Mouse (Mus musculus): Measurements from ENCODE around the gene Mfsd4b5.
"Not testable (repeated sequence)": the region's sequence is repeated elsewhere in the genome, so short reads cannot be mapped to it uniquely, and the experiment has no call there.

Mfsd4b5 gene

GRCm38 (mm10) chr10:39986466-39986865 is at the start of gene Mfsd4b5:
TSS of gene Mfsd4b5 (minus strand) at chr10:39986646.
- DNase-seq, result no peak

- DNase-seq, result no peak
Measured at GRCm38 (mm10) chr10:40034956-40035355, 48.5 kb upstream of the Mfsd4b5 start.

- DNase-seq, result no peak
Measured at GRCm38 (mm10) chr10:40032897-40033296, 46.5 kb upstream of the Mfsd4b5 start.

DNA sequence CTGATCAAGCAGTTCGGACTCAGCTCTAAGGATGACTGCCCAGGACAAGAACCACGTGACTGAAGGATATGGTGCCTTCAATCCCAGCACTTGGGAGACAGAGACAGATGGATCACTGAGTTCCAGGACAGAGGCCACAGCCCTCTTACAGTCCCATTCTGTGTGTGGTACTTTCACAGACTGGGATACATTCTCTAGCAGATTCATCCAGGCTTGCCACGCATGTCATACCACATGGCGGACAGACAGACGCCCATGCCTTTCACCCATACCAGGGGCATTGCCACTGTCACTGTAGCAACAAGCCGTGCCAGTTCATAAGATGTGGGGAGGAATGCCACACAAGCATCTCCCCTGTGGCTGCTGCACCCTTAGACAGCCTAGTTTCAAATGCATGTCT is 44.3 kb upstream of the Mfsd4b5 start:
- no peak for DNase-seq

- DNase-seq, result no peak
Measured at GRCm38 (mm10) chr10:40029610-40030009, 43.2 kb upstream of the Mfsd4b5 start.

DNA sequence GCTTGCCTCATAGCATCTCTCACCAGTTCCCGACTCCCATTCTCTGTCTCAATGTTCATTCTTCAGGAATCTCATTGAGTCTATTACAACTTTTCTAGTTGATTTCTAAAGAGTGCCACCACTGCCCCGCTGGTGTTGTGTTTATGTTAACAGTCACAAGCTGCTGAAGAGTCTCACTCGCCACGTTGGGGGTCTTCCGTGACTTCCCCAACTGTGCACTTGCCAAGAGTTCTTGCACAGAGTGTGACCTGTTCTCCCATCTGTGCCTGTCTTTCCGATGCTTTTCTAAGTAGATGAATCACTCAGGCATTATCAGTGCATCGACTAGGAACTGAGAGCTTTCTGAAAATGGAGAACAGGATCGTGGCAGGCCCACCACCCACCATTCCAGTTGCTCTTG is 41.6 kb upstream of the Mfsd4b5 start:
- DNase-seq, result no peak

DNA sequence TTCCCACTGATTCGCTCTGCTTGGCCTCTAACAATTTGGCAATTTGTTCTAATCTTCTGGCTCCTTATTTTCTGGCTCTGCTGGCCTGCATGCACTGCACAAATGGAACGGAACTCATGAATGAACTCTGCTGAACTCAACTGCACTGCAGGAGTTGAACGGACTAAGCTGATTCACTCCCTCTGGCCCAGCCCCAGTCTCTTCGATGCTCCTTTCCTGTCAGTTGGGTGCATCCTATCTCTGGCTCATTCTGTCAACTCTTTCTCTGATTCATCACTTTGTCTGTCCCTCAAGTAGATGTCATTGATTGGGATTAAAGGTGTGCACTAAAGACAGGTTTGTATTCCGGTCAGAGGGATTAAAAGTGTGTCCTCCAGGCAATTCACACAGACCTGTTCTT is 40.1 kb upstream of the Mfsd4b5 start:
- no peak for DNase-seq

GRCm38 (mm10) chr10:40025560-40025959 is 39.1 kb upstream of the Mfsd4b5 start:
- DNase-seq, result no peak

GRCm38 (mm10) chr10:40024554-40025428 is 38.3 kb upstream of the Mfsd4b5 start, which contains the start of gene Mfsd4b1:
TSS of gene Mfsd4b1 (minus strand) at chr10:40025268.
- DNase-seq, result peak; percentile 83

DNA sequence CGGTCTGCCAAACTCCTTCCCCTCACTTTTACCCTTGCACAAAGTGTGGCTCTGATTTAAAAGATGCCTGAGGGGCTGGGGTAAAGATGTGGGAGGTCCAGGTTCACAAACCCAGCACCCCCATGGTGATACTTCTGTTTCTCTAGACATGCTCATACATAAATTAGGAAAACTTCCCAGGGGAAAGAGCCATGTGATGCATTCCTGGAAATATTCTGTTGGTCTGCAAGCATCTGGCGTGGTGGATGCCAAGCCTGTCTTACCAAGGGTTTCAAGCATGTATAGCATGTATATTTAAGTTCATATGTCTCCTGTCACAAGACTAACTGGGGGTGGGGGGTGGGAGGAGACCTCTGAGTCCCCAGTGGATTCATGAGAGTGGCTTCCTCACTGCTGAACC is 34.0 kb upstream of the Mfsd4b5 start:
- no peak for DNase-seq

DNA sequence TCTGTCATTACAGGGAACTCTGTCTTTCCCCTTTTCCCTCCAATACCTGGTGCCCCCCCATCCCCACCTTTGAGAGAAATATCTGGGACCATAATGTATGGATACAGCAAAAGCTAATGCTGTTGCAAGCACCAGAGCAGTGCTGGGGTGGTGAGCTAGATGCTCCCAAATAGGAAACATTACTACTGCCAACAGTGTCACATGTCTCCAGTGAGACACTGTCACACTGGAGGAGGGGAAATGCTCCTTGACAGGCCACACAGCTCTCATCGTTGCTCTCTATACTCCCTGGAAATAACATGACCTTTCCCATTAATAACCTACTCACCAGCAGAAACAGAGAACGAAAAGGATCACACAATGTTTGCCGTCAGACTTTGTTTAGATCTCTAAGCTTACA is 33.0 kb upstream of the Mfsd4b5 start:
- DNase-seq, result no peak

- DNase-seq, result no peak
Measured at GRCm38 (mm10) chr10:40018261-40018860, 31.9 kb upstream of the Mfsd4b5 start.

DNA sequence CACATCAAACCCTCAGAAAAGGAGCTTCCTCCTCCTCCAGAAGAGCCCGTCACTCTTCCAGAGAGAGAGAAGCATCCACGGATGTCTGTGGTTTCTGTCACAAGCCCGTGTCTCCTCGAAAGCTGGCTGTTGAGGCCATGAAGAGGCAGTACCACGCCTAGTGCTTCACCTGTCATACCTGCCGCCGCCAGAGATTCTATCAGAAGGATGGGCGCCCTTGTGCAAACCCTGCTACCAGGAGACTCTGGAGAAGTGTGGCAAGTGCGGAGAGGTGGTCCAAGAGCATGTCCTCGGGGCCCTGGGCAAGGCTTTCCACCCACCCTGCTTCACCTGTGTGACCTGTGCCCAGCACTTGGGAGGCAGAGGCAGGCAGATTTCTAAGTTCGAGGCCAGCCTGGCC is 23.1 kb upstream of the Mfsd4b5 start:
- DNase-seq, result no peak

DNA sequence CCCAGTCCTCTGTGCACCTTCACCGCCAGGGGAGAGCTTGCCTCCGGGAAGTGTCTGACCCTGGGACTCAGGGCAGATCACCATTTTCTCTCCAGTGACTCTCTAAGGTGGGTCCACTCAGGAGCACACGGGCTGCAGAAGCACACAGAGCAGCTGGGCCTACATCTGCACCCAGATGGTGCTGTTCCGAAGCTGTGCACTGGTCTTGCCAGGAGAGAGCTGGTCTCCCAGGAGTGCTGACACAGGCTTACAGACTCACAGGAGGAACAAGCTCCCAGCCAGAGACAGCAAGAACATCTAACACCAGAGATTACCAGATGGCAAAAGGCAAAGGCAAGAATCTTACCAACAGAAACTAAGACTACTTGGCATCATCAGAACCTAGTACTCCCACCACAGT is 22.4 kb upstream of the Mfsd4b5 start:
- not testable (repeated sequence) for DNase-seq

GRCm38 (mm10) chr10:40007953-40008352 is 21.5 kb upstream of the Mfsd4b5 start:
- DNase-seq, result no peak

GRCm38 (mm10) chr10:40006963-40007362 is 20.5 kb upstream of the Mfsd4b5 start:
- DNase-seq, result no peak

DNA sequence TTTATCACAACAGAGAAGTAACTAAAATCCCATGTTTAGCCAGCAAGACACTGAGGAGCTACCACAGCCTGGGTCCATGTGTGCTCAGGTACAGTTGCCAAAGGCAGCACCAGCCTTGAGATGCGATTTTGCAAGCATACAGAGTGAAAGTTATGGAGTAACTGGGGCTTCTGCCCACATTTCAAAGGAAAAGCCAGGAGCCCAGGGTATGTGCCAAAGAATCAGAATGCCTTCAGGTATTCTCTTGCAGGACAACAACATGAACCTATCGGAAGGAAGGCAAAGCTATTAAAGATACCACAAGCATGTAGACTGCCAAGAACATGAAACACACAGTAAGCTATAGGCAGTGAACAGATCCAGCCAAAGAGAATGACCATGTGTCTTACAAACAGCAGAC is 14.3 kb upstream of the Mfsd4b5 start:
- no peak for DNase-seq

DNA sequence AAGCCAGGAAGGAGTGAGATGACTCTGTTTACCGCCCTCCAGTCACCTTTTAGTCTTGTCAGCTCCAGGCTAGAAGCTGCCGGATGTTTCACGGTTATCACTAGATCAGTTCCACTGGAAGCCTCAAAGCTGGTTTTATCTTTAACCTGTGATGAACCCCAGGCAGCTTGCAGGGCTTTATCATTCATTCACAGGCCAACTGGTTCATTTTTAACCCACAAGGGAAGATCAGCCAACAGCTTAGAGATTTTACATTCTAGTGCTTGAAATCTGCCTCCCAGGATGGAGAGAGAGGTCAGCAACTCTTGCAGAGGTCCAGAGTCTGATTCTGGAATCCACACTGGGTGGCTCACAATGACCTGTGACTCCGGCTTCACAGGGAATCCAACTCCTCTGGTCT is 4.7 kb upstream of the Mfsd4b5 start:
- DNase-seq, result no peak

- DNase-seq, result no peak
Measured at GRCm38 (mm10) chr10:39982604-39983003, 3.8 kb downstream of the Mfsd4b5 start.

DNA sequence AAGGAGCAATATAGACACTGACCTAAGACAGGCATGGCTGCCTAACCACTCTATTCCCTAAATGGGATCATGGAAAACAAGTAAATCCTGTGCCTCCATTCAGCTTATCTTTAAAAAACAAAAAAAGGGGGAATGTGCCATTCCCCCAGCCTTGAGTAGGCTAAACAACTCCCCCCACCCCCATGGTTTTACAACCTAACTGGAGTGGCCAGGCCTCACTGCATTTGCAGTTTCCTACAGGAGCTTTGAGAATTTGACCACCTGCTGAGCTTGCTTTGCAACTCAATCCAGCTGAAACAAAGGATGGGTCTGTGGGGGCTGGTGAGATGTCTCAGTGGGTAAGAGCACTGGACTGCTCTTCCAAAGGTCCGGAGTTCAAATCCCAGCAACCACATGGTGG is 8.2 kb downstream of the Mfsd4b5 start:
- DNase-seq, result no peak

DNA sequence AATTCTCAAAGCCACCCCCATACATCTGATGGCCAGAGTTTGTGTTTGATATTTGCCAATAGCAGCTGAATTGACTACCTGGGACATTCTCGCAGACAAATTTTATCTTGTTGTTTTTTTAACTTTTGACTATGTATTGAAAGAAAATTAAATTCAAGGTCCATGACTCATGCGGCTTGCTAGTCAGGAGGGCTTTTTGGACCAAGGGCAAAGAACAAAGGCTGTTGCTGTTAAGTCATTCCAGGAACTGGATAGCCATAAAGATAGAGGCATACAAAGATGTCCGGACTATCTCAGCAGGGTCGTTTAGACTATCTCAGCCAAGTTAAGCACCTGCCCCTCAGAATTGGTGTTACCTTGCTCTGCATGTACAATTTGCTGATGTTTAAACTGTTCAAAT is 9.1 kb downstream of the Mfsd4b5 start:
- no peak for DNase-seq

DNA sequence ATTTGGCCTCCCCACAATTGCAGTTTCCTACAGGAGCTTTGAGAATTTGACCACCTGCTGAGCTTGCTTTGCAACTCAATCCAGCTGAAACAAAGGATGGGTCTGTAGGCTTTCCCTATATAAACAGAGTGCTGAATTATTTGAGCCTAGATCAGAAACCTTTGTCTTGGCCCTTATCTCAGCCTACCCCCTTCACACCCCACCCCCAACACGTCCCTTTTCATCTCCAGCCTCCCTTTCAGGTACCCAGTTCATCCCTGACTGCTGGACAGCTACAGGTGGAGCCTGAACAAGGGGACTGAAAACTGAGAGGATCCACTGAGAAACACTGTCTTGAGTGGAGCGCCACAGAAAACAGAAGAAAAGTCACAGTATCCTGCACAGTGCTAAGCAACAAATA is 10.7 kb downstream of the Mfsd4b5 start:
- no peak for DNase-seq

- DNase-seq, result no peak
Measured at GRCm38 (mm10) chr10:39974982-39975381, 11.5 kb downstream of the Mfsd4b5 start.

DNA sequence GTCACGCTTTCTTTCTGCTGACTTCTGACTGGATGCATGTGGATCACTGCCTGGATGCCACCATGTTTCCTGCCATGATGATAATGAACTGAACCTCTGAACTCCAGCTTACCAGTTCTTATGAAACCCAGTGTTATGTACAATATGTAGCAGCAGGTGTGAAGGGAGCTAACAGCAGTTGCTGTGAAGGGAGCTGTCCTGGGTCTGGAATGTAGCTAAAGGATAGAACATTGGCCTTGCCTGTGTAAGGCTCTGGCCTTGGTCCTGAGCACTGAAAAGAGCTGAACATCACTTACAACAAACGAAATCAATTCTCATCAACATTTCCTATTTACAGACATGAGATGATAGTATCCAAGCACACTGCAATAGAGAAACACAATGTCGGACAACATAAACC is 18.9 kb downstream of the Mfsd4b5 start:
- DNase-seq, result no peak

- DNase-seq, result no peak
Measured at GRCm38 (mm10) chr10:39961906-39962305, 24.5 kb downstream of the Mfsd4b5 start.

Measured in cerebellum, adult 11 months (tissue).